Mouse (Mus musculus): ENCODE results near the gene Gm10320. TPM values are rescaled to one million over a fixed set of nuclear protein-coding genes. Genes with fewer than 3 reads are reported as not detected.

Gm10320 gene
- 0.43 and 1.1 TPM in 2 replicates for polyA plus RNA-seq (2012; rRNA removed)

DNA sequence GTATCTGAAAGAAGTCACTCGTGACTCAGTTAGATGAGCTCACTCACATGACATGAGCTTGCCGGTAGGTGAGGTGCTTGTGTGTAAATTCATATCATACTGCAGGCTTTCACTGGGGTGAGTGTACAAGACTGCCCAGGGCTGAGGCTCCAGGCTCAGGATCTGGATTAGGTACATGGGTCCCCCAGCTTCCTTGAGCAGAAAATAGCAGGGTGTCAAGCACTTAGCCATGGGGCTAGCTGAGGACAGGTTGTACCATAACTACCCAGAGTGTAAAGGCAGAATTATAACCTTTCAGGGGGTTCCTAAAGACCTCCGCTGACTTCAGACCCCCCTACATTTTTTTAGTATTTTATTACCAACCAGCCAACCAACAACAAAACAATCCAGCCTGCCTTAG, at the start of gene Gm10320:
Gene Gm10320, minus strand, starts transcription at position 93 of the 400 bp plus-strand sequence.
- Histone ChIP-seq H3K36me3 (ENCODE audit: control insufficient read depth, insufficient read depth, low read length) (no peaks in the 10 kb centered on the region), H3K27ac (ENCODE audit: insufficient read depth, low read depth, low read length) (no peak within 1 kb of the TSS), H3K4me1 (ENCODE audit: control insufficient read depth, insufficient read depth, insufficient read length, low read length) (no peaks in the 10 kb centered on the region), H3K4me3 (ENCODE audit: low read depth, low read length) (no peak within 1 kb of the TSS), H3K27me3 (ENCODE audit: control insufficient read depth, insufficient read depth, low read length) (no peaks in the 10 kb centered on the region)
- 77% methylated on average over 3 of the region's 3 CpGs for WGBS
- TF ChIP-seq POLR2A (IDR thresholded peaks at IDR 0.05; ENCODE audit: low read depth, low read length) (no peak), CTCF (IDR thresholded peaks at IDR 0.05; ENCODE audit: extremely low read depth, insufficient read length, insufficient replicate concordance, low read depth, low read length) (no peak)

DNA sequence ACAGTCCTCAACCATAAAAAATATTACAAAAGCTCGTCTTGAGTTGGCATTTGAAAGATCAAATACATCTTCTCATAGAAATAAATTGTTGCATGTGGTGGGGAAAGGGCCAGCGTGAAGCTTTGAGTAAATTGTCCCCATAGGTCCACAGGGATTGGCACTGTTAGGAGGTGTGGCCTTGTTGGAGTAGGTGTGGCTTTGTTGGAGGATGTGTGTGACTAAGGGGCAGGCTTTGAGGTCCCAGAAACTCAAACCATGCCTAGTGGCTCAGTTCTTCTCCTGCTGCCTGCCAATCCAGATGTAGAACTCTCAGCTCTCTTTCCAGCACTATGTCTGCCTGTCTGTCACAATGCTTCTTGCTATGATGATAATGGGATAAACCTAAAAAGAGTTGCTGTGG, 49.8 kb upstream of the Gm10320 start:
- Histone ChIP-seq H3K27me3 (ENCODE audit: control insufficient read depth, insufficient read depth, low read length) (no peaks in the 10 kb centered on the region; the same call in 1 of the 2 replicates), H3K4me3 (ENCODE audit: low read depth, low read length) (no peak overlapping the region), H3K4me1 (ENCODE audit: control insufficient read depth, insufficient read depth, insufficient read length, low read length) (no peaks in the 10 kb centered on the region), H3K27ac (ENCODE audit: insufficient read depth, low read depth, low read length) (no peak overlapping the region), H3K36me3 (ENCODE audit: control insufficient read depth, insufficient read depth, low read length) (no peaks in the 10 kb centered on the region)
- TF ChIP-seq CTCF (IDR thresholded peaks at IDR 0.05; ENCODE audit: extremely low read depth, insufficient read length, insufficient replicate concordance, low read depth, low read length) = no peak
- no peak for TF ChIP-seq POLR2A (IDR thresholded peaks at IDR 0.05; ENCODE audit: low read depth, low read length)
- WGBS = 82% methylated on average over 2 of the region's 2 CpGs

DNA sequence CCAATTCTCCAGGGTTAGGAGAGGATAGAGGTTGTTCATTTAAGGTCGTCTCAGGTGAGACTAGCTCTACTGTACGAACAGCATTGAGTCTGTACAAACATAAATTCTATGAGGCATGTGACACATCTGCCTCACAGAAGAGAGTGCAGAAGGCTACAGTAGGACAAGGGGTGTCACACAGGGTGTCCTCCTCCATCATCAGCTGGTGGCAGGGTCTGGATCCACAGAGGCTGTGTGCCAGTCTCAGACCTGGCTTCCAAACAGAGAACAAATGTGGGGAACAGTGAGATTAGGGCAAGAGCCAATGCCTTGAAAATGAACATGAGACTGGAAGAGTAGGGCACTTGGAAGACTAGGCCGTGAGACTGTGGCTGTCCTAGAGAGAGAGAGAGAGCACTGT, 48.4 kb upstream of the Gm10320 start:
- TF ChIP-seq POLR2A (IDR thresholded peaks at IDR 0.05; ENCODE audit: low read depth, low read length) (no peak), CTCF (IDR thresholded peaks at IDR 0.05; ENCODE audit: extremely low read depth, insufficient read length, insufficient replicate concordance, low read depth, low read length) (no peak)
- Histone ChIP-seq H3K27me3 (ENCODE audit: control insufficient read depth, insufficient read depth, low read length) (no peaks in the 10 kb centered on the region; the same call in 1 of the 2 replicates), H3K27ac (ENCODE audit: insufficient read depth, low read depth, low read length) (no peak overlapping the region), H3K4me3 (ENCODE audit: low read depth, low read length) (no peak overlapping the region), H3K4me1 (ENCODE audit: control insufficient read depth, insufficient read depth, insufficient read length, low read length) (no peaks in the 10 kb centered on the region), H3K36me3 (ENCODE audit: control insufficient read depth, insufficient read depth, low read length) (no peaks in the 10 kb centered on the region)
- WGBS = 72% methylated on average over 3 of the region's 3 CpGs

DNA sequence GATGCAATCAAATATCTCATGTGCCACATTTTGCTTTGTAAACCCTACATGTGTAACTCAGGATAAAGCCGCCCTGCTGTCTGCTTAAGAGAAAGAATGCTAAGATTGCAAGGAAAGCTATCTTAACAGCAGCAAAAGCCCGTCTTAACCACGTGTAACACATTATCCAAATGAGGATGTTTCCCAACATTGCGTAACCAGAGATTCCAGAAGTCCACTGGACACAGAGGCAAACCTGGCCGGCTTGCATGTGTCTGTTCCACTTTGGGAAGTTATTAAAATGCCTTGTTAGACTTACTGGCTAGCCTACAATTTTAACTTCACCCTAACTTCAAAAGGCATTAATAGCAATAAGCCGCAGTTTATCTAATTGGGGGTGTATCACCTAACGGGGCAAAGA, 47.5 kb upstream of the Gm10320 start:
- H3K4me3 ChIP-seq (ENCODE audit: low read depth, low read length) = no peak overlapping the region
- no peaks in the 10 kb centered on the region for H3K36me3 ChIP-seq (ENCODE audit: control insufficient read depth, insufficient read depth, low read length)
- H3K4me1 ChIP-seq (ENCODE audit: control insufficient read depth, insufficient read depth, insufficient read length, low read length) = no peaks in the 10 kb centered on the region
- no peak for TF ChIP-seq CTCF (IDR thresholded peaks at IDR 0.05; ENCODE audit: extremely low read depth, insufficient read length, insufficient replicate concordance, low read depth, low read length)
- H3K27ac ChIP-seq (ENCODE audit: insufficient read depth, low read depth, low read length) = no peak overlapping the region
- WGBS = 51% methylated on average over 7 of the region's 7 CpGs
- no peaks in the 10 kb centered on the region; the same call in 1 of the 2 replicates for H3K27me3 ChIP-seq (ENCODE audit: control insufficient read depth, insufficient read depth, low read length)

DNA sequence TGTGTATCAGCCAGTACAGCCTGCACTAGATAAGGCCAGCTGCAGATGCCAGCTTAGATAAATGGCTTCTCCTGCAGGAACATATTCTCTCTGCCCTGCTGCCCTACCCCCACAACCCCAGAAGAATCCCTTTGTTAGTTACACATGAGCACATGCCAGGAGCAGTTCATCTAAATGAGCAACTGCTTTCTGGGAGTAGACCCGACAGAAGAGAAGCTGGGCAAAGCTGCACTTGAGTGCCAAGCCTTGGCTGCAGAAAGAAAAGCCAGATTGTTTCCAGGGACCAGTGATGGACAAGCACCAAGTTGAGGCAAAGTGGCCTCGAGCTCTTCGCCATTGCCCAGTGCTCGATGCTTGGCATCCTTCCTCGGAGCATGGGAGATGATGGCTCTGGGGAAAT, 46.8 kb upstream of the Gm10320 start:
- no peaks in the 10 kb centered on the region for H3K36me3 ChIP-seq (ENCODE audit: control insufficient read depth, insufficient read depth, low read length)
- TF ChIP-seq POLR2A (IDR thresholded peaks at IDR 0.05; ENCODE audit: low read depth, low read length) = no peak
- no peak for TF ChIP-seq CTCF (IDR thresholded peaks at IDR 0.05; ENCODE audit: extremely low read depth, insufficient read length, insufficient replicate concordance, low read depth, low read length)
- H3K27me3 ChIP-seq (ENCODE audit: control insufficient read depth, insufficient read depth, low read length) = no peaks in the 10 kb centered on the region; the same call in 1 of the 2 replicates
- H3K27ac ChIP-seq (ENCODE audit: insufficient read depth, low read depth, low read length) = no peak overlapping the region
- H3K4me1 ChIP-seq (ENCODE audit: control insufficient read depth, insufficient read depth, insufficient read length, low read length) = no peaks in the 10 kb centered on the region
- H3K4me3 ChIP-seq (ENCODE audit: low read depth, low read length) = no peak overlapping the region
- 80% methylated on average over 5 of the region's 5 CpGs for WGBS

DNA sequence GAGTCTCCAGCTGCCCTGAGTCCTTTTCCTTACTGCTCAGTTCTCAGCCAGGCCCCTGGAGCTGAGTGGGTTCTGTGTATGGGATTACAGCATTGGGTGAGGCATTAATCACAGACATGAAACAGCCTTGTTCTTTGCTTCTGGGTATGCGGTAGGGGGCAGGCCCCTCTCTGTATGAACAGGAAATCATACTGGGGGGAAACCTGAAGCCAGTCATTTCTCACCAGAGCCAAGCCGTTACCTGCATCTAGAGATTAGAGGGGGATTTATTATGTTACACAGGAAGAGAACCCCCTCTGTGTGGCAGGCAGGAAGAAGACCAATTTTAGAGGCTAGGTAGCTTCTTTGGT, 43.1 kb upstream of the Gm10320 start:
- H3K36me3 ChIP-seq (ENCODE audit: control insufficient read depth, insufficient read depth, low read length) = no peaks in the 10 kb centered on the region
- H3K4me1 ChIP-seq (ENCODE audit: control insufficient read depth, insufficient read depth, insufficient read length, low read length) = no peaks in the 10 kb centered on the region
- H3K27ac ChIP-seq (ENCODE audit: insufficient read depth, low read depth, low read length) = no peak overlapping the region
- H3K4me3 ChIP-seq (ENCODE audit: low read depth, low read length) = no peak overlapping the region
- no peaks in the 10 kb centered on the region; the same call in 1 of the 2 replicates for H3K27me3 ChIP-seq (ENCODE audit: control insufficient read depth, insufficient read depth, low read length)
- WGBS = 34% methylated on average over 2 of the region's 2 CpGs
- TF ChIP-seq CTCF (IDR thresholded peaks at IDR 0.05; ENCODE audit: extremely low read depth, insufficient read length, insufficient replicate concordance, low read depth, low read length) = no peak
- TF ChIP-seq POLR2A (IDR thresholded peaks at IDR 0.05; ENCODE audit: low read depth, low read length) = no peak

DNA sequence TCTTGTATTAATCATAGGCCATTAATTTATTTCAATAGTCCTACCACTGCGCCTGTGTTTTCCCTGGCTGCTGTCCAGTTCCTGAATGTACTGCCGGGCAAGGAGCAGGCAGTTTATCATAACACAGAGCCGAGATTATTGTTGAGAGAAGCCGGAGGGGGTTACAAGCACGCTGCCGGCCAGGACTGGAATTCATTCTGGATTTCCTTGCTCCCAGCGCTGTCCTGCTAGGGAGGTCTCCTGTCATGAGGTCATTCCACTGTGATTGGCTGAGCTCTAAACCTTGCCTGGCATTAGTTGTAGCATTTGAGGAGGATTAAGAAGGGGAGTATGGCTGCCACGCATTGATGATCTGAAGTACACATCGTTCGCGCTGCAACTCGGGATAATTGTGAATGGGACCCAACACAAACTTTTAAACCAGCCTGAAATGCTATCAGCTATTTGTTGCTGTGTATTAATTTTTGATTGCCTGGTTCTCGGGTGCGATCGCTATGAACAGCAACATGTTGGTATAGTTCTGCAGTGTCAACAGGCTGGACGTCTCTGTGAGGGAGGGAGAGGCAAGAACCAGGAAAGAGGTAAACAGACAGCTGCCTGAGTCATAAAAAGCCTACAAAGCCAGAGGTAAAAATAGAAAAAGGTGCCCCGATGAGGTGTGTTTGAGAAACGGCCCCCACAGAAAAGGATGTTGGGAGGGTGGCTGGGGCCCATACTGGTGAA, 42.5 kb upstream of the Gm10320 start:
- no peak for TF ChIP-seq CTCF (IDR thresholded peaks at IDR 0.05; ENCODE audit: extremely low read depth, insufficient read length, insufficient replicate concordance, low read depth, low read length)
- no peak for TF ChIP-seq POLR2A (IDR thresholded peaks at IDR 0.05; ENCODE audit: low read depth, low read length)
- H3K27ac ChIP-seq (ENCODE audit: insufficient read depth, low read depth, low read length) = no peak overlapping the region
- H3K27me3 ChIP-seq (ENCODE audit: control insufficient read depth, insufficient read depth, low read length) = no peaks in the 10 kb centered on the region; the same call in 1 of the 2 replicates
- no peaks in the 10 kb centered on the region for H3K4me1 ChIP-seq (ENCODE audit: control insufficient read depth, insufficient read depth, insufficient read length, low read length)
- no peaks in the 10 kb centered on the region for H3K36me3 ChIP-seq (ENCODE audit: control insufficient read depth, insufficient read depth, low read length)
- 7% methylated on average over 18 of the region's 18 CpGs for WGBS
- H3K4me3 ChIP-seq (ENCODE audit: low read depth, low read length) = peak overlapping the region; percentile 41

Measured in small intestine, adult 2 months (tissue).